Mouse (Mus musculus): ENCODE results near the gene 1700017N19Rik.
A peak's percentile ranks its signal among the peaks of the same experiment; 100 is the strongest.
"Not testable (repeated sequence)": the region's sequence is repeated elsewhere in the genome, so short reads cannot be mapped to it uniquely, and the experiment has no call there.

Gene 1700017N19Rik

DNA sequence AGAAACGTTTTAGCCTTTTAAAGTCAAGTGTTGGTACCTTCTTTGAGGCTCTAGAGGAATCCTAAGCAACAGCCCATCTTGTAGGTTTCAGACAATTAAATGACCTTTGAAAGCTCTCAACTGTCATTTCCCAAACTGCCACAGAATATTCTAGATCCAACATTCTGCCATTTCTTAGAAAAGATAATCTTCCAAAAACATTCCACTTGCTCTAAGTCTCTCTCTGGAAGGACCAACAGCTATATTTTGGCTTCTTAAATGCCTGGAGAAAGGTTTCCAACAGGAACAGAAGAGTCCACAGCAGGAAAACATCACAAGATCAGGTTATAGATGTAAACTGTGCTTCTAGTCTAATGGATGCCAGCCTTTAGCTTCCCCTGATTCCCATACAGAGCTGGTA, at the start of gene 1700017N19Rik, which contains the start of gene 4930430F08Rik:
Gene 1700017N19Rik, plus strand, starts transcription at position 162 of the 400 bp plus-strand sequence.
Gene 4930430F08Rik, minus strand, starts transcription at position 101 of the 400 bp plus-strand sequence.
- DNase-seq (ENCODE audit: low spot score): no peak

DNA sequence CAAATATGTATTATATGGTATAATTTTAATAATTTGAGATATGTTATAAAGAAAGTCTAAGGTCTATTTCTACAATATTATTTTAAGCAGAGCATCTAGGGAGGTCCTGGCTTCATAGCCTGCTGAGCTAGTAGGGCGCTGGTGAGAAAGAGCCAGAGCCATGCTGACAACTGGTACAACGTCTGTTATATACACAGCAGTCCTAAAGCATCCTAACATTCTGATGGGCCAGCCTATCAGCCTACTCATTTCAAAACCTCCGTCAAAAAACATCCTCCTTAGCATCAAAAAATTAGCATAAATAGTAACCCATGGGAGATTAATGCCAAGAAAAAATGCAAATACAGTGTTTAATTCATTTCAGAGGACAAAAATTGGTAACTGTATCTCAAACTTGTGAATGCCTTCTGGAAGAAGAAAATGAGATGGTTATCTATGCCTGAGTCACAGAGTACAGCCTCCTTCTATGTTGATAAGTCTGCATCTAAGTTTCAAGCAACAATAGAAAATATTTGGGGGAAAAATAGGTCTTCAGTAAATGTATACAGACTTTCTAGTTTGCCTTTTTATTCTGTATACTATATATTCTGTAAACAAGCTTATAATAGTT, 33.6 kb upstream of the 1700017N19Rik start:
- DNase-seq (ENCODE audit: low spot score): no peak

DNA sequence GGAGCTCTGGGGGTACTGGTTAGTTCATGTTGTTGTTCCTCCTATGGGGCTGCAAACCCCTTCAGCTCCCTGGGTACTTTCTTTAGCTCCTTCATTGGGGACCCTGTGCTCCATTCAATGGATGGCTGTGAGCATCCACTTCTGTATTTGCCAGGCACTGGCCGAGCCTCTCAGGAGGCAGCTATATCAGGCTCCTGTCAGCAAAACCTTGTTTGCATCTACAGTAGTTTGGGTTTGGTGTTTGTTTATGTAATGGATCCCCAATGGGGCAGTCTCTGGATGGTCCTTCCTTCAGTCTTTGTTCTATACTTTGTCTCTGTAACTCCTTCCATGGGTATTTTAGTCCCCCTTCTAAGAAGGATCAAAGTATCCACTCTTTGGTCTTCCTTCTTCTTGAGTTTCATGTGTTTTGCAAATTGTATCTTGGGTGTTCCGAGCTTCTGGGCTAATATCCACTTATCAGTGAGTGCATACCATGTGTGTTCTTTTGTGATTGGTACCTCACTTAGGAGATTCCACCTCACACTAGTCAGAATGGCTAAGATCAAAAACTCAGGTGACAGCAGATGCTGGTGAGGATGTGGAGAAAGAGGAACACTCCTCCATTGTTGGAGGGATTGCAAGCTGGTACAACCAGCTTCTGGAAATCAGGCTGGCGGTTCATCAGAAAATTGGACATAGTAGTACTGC, 29.9 kb upstream of the 1700017N19Rik start:
- DNase-seq (ENCODE audit: low spot score): not testable (repeated sequence)

DNA sequence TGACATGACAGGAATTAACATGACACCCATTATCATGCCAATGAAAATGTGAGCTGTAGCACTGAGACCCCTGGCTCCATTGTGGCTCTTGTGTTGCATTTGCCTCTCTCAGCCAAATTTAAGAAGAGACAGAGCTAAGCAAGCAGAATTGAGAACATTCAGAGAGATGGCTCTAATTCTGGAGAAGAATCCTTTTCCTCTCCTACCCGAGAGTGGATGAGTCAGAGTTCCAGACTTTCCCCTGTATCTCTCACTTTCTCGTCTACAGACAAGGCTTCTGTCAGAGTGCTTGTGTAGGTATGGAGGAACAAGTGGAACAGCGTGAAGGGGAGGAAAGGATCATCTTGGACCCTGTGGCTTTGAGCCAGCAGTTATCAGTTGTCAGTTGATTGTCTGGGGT, 26.2 kb upstream of the 1700017N19Rik start:
- DNase-seq (ENCODE audit: low spot score): no peak

DNA sequence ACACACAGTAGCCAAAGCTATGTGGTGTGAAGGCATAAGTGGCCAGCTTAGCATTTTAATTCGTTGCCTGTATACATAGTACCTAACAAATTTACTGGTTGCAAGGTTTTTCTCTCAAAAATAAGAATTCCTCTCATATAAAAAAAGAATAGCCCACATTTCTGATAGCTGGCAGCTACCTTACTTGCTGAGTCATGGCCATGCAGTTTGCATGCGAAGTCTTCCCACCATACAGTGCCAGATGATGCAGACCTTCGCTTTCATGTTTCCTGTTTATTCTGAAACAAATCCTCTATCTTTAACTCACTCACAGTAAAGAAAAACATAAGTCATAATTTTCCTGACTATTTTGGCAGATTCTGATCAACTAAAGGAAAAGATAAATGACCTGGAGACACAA, 18.6 kb upstream of the 1700017N19Rik start:
- DNase-seq (ENCODE audit: low spot score): no peak

DNA sequence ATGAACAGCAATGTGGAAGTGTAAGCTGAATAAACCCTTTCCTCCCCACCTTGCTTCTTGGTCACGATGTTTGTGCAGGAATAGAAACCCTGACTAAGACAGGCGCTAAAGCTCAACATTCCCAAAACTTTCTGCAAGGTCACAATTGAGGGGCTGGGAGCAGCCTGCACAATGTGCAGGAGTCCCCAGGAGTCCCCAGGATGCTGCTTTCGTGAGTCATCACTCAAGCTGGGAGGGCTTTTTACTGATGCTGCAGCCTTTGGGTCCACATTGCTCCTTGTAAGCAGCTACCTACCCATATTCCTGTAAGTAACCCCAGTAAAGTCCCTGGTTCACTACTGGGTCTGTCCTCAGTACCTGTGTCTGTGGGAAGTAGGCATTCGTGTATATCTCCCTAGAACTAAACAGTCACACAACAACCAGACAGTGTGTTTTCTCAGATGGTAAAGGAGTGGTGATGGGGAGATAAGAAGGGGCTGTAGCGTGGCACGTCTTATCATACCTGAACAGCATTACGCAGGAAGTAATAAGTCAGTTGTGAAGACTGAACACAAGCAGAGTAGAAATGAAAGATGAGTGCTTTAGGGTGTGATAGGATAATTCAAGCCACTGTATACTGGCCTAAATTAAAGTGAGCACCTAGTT, 15.7 kb upstream of the 1700017N19Rik start:
- DNase-seq (ENCODE audit: low spot score): no peak

DNA sequence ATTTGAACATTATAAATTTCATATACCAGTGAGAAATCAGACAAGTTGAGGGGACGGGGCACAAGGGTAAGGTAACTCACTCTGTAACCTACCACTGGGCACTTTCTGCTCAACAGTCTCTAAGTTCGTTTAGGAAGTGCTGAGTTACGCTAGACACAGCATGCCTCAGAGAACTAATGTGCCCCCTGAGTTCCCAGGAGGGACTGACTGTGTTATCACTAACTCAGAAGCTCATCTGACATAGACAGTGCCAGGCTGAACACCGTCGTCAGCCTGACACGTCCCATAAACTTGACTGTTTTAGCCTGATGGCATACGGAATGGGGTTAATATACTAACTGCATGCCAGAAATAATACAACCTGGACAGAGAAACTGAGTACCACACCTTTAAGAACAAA, 15.0 kb upstream of the 1700017N19Rik start:
- DNase-seq (ENCODE audit: low spot score): no peak

DNA sequence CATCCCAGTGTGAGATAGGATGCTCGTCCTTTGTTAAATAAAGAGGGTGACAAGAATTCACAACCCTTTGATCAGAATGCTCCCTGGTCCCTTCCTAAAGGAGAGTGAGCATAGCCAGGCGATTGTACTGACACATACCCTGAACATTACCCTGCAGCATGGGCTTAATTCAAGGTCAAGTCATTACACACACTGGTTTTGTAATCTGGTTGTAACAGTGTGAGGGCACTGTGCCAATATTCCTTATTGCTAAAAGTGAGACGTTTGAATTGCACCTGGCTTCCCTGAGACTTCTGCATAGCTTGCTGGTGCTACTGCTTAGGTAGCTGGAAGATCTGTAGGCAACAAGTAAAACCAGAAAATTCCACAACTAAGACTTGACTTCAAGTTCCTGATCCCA, 6.1 kb upstream of the 1700017N19Rik start:
- DNase-seq (ENCODE audit: low spot score): no peak

DNA sequence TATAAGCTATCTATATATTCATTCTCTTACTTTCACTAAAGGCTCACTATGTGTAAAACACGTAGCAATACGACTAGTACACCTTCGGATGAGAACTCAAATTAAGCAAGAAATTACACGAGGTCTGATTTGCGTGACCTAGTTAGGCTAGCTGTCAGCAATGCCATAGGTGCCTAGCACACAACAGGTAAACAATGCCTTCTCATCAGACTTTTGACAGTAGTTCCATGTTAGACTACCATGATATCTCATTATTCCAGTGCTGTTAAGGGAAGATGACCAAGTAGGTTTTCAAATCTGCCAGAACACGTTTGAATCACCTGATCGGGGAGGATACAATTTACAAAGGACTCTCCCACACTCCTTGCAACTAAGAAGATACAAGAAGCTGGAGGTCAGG, 1.8 kb upstream of the 1700017N19Rik start:
- no peak for DNase-seq (ENCODE audit: low spot score)

DNA sequence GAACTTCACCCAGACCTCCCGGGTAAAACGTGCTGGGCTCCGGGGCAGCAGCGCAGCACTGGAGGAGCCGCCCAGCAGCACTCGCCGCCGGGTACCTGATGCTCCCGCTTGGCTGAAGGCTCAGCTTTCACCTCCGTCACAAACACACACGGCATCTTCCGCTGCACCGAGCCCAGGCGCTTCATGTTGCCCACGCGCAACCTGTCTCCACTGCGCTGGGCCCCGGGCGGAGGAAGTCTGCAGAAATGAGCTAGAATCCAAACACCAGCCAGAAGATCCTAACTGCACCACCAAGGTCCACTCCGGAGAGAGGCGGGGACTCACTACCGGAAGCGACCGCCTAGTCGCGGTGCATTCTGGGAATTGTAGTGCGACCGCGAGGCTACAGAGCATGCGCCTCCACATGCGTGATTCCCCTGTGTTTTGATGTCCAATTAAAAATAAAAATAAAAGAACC, 1.3 kb upstream of the 1700017N19Rik start:
- DNase-seq (ENCODE audit: low spot score): peak; percentile 94

DNA sequence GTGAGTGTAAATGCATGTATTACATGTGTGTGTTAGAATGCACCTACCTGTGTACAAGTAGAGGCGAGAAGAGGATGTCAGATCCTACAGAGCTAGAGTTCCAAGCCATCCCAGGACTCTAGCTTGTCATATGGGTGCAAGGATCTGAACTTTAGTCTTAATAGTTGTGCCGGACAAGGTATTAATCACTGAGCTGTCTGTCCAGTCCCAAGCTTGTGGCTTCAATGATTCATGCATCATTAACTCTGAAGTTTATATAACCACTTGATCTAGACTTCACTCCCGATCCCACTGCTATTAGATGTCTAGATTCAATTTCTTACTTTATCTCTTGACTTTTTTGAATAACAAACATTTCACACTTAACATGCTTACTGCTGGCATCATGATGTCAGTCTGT, 8.1 kb downstream of the 1700017N19Rik start:
- DNase-seq (ENCODE audit: low spot score): no peak

DNA sequence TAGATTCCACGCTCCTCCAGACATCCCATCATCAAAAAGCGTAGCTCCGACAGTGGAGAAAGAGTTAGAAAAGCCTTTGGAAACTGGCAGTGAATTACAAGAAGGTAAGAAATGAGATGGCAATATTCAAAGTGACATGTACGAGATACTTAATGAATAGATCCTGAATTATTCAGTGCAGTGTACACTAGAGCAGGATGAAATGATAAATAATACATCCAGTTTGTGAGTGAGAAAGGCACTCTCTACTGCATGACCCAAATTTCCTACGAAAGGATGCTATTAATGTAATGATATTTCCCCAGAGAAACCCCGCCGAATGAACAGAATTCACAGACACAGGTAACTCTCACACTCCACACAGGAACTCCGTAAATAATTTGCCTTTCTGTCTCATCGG, 13.2 kb downstream of the 1700017N19Rik start:
- DNase-seq (ENCODE audit: low spot score): no peak

DNA sequence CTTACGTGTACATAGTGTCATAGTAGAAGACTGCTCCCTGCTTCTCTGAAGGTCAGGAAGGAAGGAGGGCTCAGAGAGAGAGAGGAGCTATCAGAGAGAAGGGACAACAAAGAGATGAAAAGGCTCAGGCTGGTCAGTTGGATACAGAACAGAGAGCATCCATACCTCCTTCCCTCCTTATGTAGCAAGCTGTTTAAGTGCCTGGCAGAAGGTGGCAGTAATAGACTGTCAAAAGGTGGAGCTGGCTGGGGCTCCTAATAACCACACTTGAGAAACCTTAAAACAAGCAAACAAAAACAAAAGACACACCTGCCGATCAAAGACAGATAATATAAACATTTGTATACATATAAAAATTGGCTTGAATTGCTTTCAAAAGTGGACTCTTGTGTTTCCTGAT, 14.0 kb downstream of the 1700017N19Rik start:
- DNase-seq (ENCODE audit: low spot score): no peak

DNA sequence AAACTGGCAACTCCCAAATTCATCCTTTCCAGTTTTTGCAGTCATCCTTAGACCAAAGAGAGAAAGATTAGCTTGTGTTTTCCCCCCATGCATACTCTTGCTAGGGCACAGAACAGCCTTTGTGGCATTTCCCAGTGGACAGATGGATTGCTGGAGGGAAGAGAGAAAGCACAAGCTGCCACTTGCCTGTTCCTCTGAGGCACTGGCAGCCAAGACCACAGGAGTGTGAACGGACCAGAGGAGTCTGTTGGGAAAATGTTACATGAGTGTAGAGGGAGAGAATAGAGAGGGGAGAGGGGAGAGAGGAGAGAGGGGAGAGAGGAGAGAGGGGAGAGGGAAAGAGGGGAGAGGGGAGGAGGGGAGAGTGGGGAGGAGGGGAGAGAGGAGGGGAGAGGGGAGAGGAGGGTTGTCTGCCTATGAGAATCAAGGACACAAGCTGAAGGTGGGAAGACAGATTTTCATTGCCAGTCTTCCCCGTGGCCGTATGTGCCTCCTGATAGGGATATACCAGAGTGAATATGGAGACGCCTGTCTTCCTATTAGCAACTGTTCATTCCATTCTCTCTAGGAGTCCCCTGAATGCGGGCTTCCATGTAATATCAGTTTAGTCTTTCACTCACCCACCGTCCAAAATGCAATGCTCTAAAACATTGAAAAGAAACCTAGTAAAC, 27.1 kb downstream of the 1700017N19Rik start:
- no peak for DNase-seq (ENCODE audit: low spot score)

DNA sequence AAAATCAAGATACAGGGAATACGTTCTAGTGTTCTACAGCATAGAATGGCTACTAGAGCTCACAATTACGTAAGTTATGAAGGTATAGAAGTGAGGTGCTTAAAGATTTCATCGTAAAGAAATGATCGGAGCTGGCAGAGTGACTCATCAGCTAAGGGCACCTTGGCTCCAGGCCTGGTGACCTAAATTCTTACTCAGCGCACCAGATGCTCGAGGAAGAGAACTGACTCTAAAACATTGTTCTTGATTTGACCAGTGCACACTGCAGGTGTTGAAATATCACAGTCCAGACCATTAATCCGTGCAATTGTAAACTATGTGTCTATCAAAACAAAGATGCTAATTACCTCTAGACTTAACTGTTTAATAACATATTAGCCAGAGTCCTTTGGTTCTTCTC, 29.2 kb downstream of the 1700017N19Rik start:
- no peak for DNase-seq (ENCODE audit: low spot score)

DNA sequence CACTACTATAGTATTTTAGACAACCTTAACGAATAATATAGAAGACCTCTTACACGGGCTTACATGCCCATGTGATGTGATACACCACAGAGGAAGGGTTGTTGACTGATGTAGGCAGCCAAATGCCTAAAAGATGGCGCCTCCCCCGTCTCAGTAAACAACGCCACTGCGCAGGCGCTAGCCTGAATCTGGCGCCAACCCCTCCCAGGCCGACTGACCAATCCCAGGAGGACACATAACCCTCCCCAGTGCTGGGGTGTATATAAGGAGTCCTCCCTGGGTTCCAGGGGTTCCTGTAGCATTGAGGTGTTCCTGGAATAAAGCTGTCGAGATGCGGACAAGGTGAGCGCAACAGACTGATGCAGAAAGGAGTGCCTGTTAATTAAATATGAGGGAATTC, 29.8 kb downstream of the 1700017N19Rik start:
- DNase-seq (ENCODE audit: low spot score): peak; percentile 38

DNA sequence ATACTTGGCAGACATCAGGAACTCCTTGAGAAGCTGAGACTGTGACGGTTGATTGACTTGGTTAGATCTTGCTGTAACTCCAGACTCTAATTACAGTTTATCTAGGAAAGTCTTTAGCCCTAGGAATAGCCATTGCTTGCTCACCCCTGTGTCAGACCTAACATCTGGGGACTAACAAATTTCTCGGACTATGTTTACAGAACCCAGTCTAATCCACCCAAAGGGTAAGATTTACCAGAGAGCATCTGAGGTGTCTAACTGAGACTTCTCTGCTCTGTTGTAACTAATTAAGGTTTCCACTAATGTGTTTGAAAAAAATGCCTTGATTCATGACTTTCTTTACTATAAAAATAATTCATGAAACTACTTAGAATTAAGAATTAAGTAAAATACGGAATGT, 32.2 kb downstream of the 1700017N19Rik start:
- no peak for DNase-seq (ENCODE audit: low spot score)

DNA sequence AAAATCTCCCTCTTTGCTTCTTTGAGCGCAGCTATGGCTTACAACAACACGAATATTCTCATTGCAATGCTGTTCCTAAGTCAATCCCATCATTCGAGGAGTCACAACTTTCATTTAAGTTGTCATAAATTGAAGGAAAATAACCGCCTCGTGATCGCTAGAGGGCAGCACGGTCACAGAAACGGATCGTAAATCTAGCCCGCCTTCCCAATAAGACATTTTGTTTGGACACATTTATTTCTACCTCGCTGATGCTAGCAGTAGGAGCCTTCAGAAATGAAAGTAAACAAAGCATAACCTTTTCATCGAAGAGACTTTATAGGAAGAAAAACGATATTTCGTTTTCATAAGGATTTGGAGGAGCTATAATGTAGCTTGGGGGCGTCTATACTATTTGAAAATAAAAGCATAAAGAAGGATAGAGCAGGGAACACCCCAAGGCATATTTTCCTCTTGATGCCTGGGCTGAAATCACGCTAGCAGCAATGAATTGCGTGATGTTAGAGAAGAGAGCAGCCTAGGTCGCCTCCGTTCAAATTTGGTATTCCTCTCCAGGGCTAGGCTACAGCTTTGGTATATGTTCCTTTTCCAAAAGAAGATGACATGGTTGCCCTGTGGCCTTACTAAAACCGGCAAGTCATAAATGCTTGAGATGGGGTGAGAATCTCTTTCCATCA, 39.6 kb downstream of the 1700017N19Rik start:
- peak; percentile 49 for DNase-seq (ENCODE audit: low spot score)

DNA sequence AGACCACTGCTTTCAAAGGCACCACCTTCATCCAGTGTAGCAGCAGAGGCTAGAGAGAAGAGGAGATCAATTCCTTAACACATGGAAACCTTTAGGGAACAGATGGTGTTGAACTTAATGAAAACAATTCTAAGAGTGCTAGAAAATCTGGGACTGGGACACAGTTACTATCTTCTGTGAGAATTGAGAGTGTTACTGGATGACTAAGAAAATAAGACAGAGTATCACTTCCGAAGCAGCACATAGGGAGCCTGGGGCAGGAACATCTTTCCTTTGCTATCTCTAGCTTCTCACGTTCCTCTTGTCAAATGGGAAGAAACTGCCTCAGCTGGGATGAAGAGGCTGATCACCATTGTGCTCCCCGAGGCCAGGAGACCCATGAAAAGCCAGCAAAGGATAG, 52.6 kb downstream of the 1700017N19Rik start:
- DNase-seq (ENCODE audit: low spot score): no peak

DNA sequence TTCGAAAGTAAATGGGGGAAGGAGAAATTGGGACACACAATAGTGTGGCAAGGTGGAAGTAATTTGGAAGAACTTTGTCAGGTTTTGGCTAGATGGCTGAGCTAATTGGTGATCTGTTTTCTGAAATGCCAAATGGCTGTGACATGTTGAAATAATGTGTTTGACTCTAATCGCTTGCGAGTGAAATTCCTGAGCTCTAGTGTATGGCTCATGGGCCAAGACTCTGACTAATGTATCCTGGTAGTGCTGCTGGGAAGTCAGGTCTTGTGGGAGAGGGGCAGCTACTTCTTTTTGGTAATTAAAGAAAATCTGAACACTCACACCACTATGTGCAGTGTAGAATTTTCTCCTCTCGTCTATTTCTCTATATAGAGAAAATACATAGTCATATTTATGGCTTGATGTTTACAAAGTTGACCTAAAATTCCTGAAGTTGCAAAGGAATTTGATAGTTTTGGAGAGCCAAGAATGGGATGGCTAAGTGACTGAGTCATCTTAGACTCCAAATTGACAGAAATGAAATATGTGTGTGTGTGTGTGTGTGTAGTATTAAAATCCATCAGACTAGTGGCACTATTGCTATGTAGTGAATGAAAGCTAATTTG, 55.1 kb downstream of the 1700017N19Rik start:
- DNase-seq (ENCODE audit: low spot score): no peak

DNA sequence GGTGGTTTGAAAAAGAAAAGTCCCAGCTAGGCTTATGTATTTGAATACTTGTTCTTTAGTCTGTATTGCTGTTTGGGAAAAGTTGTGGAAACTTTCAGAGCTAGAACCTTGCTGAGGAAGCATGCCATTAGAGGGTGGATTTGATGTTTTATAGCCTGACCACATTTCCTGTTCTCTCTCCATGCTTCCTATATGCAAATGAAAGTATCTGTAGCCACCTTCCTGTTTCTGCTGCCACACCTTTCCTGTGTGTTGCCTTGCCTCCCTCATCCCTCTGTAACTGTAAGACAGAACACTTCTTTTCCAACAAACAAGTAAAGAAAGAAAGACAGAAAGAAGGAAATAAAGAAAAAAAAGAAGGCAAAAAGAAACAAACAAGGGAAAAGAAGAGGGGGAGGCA, 63.9 kb downstream of the 1700017N19Rik start:
- DNase-seq (ENCODE audit: low spot score): no peak
